Mouse (Mus musculus) left cerebral cortex, adult 2 months (tissue): Measurements from ENCODE around the gene Wipf3. TPM values are rescaled to one million over a fixed set of nuclear protein-coding genes. Genes with fewer than 3 reads are reported as not detected.

Experiments used
- DNase-seq, 2 experiments: peaks; one replicate each; pipeline ENCODE4 v3.0.0; 2021 to 2022; ENCODE audit warnings: low spot score in 2 of 2, mixed read lengths in 1 of 2; ENCODE audit errors: extremely low spot score in 1 of 2
- H3K27ac ChIP-seq: fragments of 200-600 bp; 2 replicates; pipeline ENCODE4 v1.8.1; 2022
- H3K4me3 ChIP-seq: fragments of 200-600 bp; 2 replicates; pipeline ENCODE4 v1.8.1; 2022
- CTCF ChIP-seq: fragments of 200-600 bp; IDR thresholded peaks from 2 replicates; pipeline ENCODE4 v1.8.1; 2022; ENCODE audit warnings: antibody characterized with exemption, mild to moderate bottlenecking, moderate library complexity
- intact Hi-C: fragments of 180-260 bp; cut with DNase I; formaldehyde crosslinking; loops from one replicate; pipeline ENCODE4 v1.15.1; 2025
- total RNA-seq, 2 experiments: library from RNA; stranded (reverse); gene quantifications; 2 replicates each; pipeline ENCODE4 v1.2.3; 2021

Gene Wipf3
- total RNA-seq, 2 experiments from 2014 or later, result 92.3 to 108 TPM

- intact Hi-C loops, result no loop called here
- Histone ChIP-seq H3K27ac (no peak overlapping the region), H3K4me3 (no peak overlapping the region)
- TF ChIP-seq CTCF, result no peak
- DNase-seq, result no peak
These were observed 113.4 kb downstream of the Wipf3 start for GRCm38 (mm10) chr6:54542836-54543235.

- Histone ChIP-seq H3K4me3 (no peak overlapping the region), H3K27ac (no peak overlapping the region)
- intact Hi-C loops, result no loop called here
- no peak for DNase-seq
- no peak for TF ChIP-seq CTCF
These were observed 114.2 kb downstream of the Wipf3 start for GRCm38 (mm10) chr6:54543646-54544045.

- no peak for DNase-seq
- H3K27ac ChIP-seq, result no peak overlapping the region
- no peak for TF ChIP-seq CTCF
- intact Hi-C loops, result no loop called here
- H3K4me3 ChIP-seq, result no peak overlapping the region
These were observed 119.1 kb downstream of the Wipf3 start for GRCm38 (mm10) chr6:54548314-54549019.

GRCm38 (mm10) chr6:54549311-54549710 lies 119.9 kb downstream of the Wipf3 start:
- intact Hi-C loops, result no loop called here

GRCm38 (mm10) chr6:54550801-54551323 lies 121.5 kb downstream of the Wipf3 start:
- DNase-seq, result no peak
- intact Hi-C loops, result no loop called here
- Histone ChIP-seq H3K27ac (no peak overlapping the region), H3K4me3 (no peak overlapping the region)
- no peak for TF ChIP-seq CTCF

More at GRCm38 (mm10) chr6:54549311-54549710, 119.9 kb downstream of the Wipf3 start:
- no peak overlapping the region for H3K27ac ChIP-seq
- no peak for DNase-seq
- TF ChIP-seq CTCF, result no peak
- no peak overlapping the region for H3K4me3 ChIP-seq

- TF ChIP-seq CTCF, result no peak
- intact Hi-C loops, result no loop called here
- no peak overlapping the region for H3K27ac ChIP-seq
- DNase-seq, result no peak
- no peak overlapping the region for H3K4me3 ChIP-seq
These were observed 123.5 kb downstream of the Wipf3 start for GRCm38 (mm10) chr6:54552721-54553413.

Other genes with a start within 250 kb of the Wipf3 start
- gene Prr15, start 103.8 kb upstream of the Wipf3 start, total RNA-seq, result 1 to 10 TPM; 2.0 to 2.9 TPM
- gene Scrn1, start 136.9 kb downstream of the Wipf3 start, total RNA-seq, result 100 to 1,000 TPM; 135 to 136 TPM
- gene Plekha8, start 165.5 kb downstream of the Wipf3 start, total RNA-seq, result 10 to 100 TPM; 11.0 to 11.6 TPM
- 1 to 10 TPM; 9.0 to 9.2 TPM for gene Fkbp14, start 167.7 kb downstream of the Wipf3 start, total RNA-seq